Mouse (Mus musculus): ENCODE measurements around the gene Tmem245. TPM values are rescaled to one million over a fixed set of nuclear protein-coding genes. Genes with fewer than 3 reads are reported as not detected.
A peak's percentile ranks its signal among the peaks of the same experiment; 100 is the strongest.

Gene Tmem245
- total RNA-seq, 2 experiments from 2014 or later: 22.7 to 23.9 TPM

DNA sequence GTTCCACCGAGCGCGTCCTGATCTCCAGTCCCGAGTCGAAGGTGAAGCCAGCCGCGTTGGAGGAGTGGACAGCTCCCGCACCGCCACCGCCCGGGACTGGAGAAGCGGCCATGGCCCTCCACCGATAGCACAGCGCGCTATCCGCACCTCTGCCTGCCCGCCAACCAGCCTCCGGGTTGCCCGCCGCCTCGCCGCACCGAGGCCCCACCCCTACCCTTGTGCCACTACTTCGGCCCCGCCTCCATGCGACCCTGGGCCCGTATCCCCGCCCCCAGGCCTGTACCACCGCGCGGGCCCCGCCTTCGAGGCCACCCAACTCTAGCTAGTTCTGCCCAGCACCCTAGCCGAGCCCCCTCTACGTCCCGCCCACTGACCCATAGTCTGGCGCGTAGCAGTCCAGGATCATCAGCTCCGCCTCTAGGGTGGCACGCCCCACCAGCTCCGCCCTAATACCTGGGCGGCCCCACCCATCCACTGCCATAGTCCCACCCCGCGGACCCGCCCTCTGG lies 82.2 kb downstream of the Tmem245 start, which contains the start of gene Ctnnal1:
Gene Ctnnal1, minus strand, starts transcription at position 186 of the 509 bp plus-strand sequence.
- DNase-seq: peak; percentile 76

DNA sequence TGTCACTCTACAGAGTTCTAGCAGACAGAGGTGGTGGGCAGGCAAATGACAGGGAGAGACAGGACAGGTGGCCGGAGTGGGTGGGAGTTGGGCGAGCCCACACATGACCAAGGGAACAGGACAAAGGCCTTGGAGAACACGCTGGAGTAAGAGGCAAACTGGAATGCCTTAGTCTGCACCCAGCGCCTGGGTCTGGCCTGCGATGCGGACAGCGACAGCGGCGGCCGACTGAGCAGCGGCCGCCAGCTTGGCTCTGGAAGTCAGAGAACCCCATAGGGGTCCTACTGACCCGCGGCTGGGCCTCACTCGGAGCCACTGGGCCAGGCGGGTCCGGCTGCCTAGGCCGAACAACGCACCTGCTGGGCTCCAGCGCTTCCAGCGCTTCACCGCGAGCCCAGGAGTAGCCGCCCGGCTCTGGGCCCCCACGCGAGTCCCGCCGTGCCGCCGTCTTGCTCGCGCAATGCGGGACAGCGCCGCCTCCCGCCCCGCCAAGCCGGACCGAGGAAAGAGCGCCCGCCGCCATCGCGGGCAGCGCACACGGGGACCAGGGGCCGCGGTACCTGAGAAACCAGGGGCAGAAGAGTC lies 82.7 kb downstream of the Tmem245 start:
- peak; percentile 57 for DNase-seq

DNA sequence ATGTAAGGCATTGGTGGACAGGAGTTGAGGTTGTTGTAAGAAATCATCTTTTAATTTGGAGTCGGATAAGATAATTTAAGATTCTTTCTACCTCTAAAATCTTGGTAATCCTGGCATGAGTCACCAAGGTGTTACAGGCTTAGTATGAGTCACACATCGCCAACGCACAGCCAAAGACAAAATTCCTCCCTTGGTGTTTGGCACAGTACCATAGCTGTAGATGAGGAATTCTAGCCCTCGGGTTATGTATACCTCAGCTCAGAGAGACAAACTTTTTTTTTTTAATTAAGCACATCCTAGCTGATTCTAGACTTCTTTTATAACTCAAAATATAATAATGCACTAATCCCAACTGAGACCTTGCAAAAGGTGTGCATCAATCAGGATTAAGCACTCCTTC lies 83.2 kb downstream of the Tmem245 start:
- DNase-seq: no peak

DNA sequence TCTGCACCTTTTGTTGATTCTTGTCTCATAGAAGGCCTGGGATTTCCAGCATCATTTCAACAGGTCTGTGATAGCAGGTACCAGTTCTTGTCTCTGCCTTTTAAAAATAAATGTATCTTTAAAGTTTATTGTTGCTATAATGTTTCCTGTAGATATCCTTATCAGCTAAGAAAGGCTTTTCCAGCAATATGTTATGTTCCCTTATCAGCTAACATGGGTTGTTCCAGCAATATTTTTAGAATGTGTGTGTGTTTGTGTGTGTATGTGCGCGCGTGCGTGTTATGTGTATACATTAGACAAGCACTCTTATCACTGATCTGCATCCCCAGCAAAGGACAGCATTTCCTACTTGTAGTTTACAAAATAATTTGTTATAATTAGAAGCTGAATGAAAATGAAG lies 85.7 kb downstream of the Tmem245 start:
- DNase-seq: no peak

DNA sequence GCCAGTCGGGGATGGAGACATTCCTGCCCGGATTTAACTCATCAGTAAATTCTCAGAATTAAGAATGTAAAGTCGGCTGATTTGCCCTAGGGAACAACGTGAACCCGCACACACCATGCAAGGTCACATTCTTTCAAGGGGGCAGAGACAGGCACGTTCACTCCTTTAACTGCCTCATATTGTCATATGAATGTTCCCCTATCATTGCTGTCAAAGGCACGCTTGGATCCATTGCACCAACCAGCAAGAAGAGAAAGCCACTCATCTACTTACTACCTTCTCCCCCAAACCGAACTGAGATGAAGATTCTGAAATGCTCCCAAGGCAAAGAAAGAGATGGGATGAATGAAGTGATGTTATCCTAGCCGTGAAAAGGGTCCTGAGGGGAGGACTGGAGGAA lies 88.5 kb downstream of the Tmem245 start:
- no peak for DNase-seq

DNA sequence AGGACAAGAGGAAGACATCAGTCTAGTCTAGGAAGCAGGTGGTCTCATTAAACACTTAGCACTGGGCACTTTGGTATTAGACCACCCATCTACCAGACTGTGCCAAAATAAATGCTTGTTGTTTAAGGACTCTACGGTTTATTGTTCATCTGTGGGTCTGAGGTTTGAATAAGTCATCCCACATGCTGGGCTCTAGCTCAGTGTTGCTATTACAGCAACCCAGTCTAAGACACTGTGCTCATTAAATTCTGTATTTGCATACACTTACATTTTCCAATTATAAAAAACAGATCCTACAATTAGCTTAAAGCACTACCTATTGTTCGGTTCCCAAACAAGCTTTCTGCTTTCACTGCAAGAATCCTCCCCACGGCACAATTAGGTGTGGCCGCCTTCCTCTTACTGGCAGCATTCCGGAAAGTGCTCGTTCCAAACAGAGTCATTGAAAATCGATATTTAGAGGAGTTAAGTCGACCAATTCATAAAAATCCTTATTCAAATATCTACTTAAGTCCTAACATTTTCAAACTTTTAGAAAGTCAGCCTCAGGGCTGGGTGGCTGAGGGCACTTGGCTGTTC lies 90.8 kb downstream of the Tmem245 start:
- DNase-seq: no peak

DNA sequence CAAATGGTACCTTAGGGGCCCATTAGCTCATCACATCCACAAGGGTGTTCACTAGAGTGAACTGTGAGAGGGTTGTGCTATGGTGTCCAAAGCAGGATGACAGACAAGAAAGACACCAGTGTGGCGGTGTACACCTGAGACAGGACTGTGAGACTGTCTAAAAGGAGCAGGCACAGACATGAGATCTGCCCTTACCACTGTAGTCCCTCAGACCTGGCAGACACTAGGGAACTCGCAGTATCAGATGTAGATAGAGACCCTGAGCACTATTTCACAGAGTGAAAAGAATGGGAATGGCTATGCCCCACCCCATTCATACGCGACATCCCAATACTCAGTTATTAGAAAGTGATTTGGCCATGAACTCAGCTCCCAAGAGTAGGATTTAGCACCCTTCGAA lies 91.3 kb downstream of the Tmem245 start:
- DNase-seq: no peak

DNA sequence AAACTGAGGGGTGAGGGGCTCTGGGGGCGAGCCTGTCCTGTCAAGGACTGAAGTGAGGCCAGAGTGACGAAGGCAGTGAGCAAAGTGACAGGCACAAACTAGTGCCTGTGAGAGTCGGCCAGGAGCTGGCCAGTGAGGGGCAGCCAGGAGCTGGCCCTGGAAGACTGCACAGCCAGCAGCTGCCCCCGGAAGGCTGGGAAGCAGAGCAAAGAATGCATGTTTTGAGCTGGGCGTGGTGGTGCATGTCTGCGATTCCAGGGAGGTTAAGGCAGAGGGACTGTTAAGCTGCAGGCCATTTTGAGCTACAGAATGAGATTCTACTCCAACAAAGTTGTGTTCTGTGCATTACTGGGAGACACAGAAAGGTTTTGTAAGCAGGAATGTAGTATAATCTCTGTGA lies 96.5 kb downstream of the Tmem245 start:
- DNase-seq: no peak

DNA sequence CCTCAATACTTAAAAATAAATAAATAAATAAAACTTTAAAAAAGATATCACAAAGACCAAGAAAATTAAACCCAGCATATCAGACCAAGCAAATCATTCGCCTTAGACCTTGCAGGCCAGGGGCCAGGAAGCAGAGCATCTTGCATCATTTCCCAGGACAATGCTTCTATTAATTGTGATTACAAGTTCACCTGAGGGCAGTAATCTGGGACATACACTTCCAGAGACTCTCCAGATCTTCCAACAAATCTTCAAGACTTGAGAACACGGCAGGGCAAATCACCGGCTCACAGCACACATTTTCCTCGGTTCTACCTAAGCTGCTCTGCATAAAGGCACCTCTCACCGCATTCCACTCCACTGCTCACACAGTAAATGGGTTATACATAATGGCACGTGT lies 99.2 kb downstream of the Tmem245 start:
- no peak for DNase-seq

DNA sequence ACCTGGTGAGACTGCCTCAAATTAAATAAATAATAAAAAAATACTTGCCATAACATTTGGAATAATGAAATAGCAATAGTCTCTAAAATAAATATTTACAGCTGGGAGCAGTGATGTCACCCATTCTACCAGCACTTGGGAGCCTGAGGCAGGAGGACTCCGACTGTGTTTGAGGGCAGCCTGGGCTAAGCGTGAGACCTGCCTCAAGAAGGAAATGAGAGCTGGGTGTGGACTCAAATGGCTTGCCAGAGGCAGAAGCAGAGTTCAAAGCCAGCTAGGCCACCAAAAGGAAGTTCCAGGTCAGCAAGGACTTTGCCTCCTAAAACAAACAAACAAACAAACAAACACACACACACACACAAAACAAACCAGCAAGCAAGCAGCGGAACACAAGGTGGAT lies 99.8 kb downstream of the Tmem245 start:
- DNase-seq: no peak

DNA sequence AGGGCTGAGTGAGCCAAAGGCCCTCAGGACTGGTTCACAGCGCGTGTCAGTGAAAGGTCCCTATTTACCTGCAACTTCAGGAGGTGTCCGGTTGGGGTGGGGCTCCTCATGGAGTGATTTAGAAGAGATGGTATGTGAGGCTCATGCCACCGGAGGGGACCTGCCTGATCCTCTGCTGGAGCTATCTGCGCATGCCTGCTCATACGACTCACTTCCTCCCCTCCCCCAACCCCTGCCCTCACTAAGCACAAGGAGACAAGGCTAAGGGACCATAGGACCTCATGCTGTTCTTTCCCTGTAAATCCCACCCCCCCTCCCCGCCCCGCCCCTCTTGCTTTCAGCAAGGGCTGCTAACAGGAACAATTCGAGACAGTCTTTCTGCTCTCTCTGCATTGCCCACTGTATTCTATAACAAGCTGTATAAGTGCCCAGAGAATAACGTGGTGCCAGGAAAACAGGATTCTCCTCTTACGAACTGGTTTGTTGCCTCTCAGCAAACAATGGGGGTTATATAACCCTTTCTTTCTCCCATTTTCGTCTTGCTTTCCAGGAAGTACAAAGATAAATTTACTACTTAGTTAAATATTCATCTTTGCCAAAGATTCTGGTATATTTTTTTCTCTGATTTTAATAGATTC lies 101.2 kb downstream of the Tmem245 start:
- DNase-seq: no peak

DNA sequence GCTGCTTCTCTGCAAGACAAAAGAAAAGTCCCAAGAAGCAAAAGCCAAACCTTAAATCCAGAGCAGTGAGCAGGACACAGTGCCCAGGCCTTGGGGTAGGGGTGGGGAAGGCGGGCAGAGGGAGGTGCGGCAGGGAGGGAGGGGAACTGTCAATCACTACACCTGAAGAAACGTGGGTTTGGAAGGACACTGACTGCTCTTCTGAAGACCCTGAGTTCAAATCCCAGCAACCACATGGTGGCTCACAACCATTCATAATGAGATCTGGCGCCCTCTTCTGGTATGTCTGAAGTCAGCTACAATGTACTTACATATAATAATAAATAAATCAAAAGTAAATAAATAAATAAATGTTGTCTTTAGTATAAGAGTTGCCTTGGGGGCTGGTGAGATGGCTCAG lies 102.3 kb downstream of the Tmem245 start:
- no peak for DNase-seq

DNA sequence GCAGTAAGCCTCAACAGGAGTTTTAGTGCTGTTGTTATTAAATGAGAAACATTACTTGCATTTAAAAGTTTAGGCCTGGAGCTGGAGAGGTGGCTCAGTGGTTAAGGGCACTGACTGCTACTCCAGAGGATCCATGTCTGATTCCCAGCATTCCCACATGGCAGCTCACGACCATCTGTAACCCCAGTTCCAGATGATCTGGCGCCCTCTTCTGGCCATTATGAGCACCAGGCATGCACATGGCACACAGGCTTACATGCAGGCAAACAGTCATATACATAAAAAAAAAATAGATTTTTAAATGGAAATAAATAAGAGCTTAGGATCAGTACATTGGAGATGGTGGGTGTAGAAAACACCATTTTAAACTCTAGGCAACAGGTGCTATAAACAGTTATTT lies 103.3 kb downstream of the Tmem245 start:
- no peak for DNase-seq

DNA sequence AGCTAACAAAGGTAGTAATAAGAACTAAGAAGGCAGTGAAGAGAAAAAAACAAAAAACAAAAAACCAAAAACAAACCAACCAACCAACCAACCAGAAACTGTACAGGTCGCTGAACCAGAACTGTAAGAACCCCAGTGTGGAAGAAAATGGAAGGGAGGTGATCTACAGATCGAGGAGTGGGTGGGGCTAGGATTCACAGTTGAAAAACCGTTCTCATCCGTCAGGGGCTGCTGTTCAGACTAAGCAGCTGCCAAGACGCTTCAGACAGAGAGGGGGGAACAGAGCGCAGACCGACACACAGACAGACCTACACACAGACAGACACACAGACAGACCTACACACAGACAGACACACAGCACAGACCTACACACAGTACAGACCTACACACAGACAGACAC lies 104.7 kb downstream of the Tmem245 start:
- no peak for DNase-seq

DNA sequence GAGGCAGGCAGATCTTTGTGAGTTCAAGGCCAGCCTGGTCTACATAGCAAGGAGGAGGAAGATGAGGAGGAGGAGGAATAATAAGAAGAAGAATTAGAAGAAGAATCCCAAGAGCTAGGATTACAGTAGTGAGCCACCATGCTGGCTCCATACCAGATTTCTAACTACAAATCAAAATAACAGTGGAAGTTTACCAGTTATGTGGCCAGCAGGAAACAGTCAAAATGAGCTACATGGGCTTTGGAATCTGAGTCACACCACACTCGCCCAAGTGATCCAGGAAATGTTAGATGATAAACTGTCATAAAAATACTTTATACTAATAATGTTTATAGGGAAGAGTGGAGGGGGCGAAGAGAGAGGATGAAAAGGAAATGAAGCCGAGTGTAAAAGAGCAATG lies 106.9 kb downstream of the Tmem245 start:
- DNase-seq: no peak

DNA sequence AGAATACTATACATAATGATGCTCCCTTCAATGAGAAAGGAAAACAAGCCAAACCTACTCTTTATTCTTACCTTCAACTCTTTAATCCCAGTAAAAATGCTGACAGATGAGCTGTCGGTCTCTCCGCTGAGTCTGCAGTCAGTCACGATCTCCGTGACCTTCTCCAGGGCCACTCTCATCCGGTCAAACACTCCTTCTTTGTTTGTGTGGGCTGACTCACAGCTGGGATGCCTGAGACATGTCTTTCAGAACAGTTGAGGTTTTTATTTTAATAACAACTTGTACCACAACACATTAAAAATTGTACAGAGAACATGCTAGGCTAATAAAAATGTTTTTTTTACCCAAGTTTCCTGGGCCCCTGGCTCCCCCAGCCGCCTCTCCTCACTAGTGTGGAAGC lies 109.6 kb downstream of the Tmem245 start:
- no peak for DNase-seq

DNA sequence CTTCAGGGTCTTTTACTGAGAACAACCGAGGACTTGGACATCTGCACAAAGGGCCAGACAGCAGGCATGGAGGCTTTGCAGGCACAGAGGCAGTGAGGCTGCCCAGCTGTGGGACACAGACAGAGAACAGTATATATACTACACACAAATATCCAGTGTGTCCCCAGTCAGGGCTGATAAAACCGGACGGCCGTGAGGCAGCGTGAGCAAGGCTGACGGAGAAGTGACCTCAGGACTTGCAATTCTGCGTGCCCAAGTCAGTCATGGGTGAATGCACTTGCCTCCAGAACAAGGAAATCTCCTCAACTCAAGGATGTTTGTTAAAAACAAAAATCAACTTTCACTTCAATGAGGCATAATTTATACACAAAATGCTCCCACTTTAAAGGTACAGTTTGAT lies 115.2 kb downstream of the Tmem245 start:
- no peak for DNase-seq

DNA sequence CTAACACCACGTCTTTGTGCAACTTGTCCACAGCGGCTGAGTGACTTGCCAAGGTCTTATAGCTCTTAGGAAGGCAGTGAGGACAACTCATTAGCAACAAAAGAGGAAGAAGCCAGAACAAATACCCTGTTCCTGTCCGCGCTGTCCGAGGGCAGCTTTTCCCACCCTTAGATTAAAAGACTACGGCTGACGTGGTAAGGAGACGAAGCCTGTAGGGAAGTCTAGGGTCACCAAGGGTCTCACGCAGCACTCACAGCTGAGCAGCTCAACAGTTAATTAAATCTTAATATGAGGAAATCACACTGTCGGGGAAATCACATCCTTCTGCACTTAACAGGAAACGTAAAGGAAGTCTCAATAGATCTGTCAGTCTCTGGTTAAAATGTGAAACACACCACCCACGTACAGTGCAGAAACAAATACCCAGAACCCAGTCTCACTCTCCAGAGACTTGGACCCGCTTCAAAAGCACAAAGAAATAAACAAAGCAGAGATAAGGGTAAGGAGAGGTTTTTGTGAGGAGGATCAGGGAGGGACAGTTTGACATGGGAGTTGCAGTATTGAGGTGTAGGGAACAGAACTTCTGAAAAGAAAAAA lies 116.1 kb downstream of the Tmem245 start:
- DNase-seq: no peak

DNA sequence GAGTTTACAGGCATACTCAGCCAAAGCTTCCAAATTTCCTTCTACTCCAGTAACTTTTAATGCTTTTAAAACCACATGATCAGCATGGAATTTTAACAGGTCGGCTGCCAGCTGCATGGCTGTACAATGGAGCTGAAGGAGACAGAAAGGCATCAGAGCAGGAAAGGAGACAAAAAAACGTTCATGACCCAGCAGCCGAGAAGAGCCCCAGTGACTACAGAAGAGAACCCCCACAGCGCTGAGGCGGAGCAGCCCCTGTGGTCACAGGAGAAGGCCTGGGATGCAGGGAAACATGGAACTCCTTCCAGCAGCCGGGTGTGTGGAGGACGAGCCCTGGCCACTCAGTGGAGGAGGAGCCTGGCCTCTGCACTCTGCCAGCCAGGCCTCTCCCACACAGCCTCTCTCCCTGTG lies 117.7 kb downstream of the Tmem245 start:
- DNase-seq: peak; percentile 32

DNA sequence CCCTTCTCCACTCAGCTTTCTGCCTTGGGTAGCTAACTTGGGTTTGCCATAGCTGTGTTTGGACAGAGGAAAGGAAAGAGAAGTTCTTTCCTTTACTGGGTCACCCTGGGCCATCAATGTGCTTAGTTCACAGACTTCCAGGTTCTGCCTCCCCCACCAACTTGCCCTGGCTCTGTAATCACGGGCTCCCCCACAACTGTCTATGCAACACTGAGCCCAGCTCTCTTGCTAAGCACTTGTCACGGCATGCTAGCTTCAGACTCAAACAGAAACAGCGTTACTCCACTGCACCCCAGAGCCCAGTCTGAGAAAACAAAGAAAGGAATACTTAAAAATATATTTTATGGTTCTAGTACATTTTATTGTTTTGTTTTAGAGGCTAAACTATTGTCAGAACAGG lies 118.3 kb downstream of the Tmem245 start:
- DNase-seq: no peak

DNA sequence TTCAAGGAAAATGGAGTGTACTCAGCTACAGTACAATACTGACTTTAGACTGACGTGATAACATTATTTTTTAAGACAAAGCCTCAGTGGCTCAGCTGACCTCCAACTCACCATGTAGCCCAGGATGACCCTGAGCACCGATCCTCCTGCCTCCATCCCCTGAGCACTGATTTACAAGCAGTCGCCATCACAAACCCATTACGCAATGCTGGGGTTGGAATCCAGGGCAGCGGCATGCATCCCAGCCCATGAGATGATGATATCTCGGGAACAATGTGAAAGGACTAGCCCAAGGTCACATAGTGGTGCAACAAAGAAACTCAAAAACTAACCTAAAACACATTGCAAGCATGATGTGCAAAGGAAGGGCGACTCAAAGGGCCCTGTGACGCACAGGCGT lies 123.0 kb downstream of the Tmem245 start:
- no peak for DNase-seq

DNA sequence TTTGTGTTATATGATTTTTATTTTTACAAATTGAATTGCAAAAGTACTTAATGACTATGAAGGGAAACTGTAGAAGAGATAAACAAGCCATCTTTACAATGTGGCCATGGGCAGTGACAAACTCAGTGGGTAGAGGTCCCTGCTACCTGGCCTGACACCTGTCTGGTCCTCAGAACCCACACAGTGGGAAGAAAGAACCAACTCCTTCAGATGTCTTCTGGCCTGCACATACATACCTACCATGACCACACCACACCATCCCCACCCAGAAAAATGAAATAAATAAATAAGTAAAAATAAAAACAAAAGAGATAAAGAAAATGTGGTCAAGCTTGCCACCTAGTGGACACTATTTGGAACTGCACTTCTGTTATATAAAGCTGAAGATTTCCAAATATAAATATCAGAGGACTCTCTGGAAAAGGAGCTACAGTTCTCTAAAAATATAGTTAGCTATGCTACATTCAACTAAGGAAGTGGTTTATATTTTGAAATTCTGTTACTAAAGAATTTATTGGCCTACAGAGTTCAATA lies 127.2 kb downstream of the Tmem245 start:
- no peak for DNase-seq

Data from gastrocnemius, postnatal 10 days (tissue).